Mouse (Mus musculus): ENCODE measurements around the gene Tspear. TPM values are rescaled to one million over a fixed set of nuclear protein-coding genes. Genes with fewer than 3 reads are reported as not detected.
A peak's percentile ranks its signal among the peaks of the same experiment; 100 is the strongest.

The Tspear gene
- polyA plus RNA-seq, 1 experiment from 2014 or later: 1.5 TPM

DNA sequence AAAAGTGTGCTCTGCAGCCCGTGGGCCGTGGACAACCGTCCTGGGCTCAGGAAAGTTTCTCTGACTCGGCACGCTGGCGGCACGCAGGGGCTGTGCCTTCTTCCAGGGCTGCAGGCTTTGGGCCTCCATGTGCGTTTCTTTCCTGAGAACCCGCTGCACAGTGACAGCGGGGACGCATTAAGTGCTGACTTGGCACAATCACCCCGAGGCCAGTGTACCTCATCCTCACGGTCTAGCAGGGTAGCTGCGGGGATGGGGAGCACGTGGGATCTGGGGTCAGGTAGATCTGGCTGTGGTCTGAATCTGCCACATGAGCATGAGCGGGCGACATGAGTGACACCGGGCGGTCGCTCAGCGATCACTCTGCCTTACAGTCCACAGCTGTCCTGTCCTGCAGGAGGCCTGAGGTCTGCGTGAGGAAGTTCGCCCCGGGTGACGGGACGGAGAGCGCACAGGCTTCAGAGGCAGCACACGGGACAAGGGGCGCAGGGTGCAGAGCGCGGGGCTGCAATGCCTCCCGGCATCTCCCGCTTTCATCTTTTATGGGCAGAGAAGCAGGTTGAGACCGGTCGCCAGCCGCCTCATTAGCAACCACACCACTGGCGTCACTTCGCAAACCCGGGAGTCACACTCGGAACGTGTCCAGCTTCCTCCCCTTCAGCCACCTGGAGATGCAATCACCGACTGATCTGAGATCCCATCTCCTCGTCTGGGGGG is 22.3 kb upstream of the Tspear start:
- Histone ChIP-seq H3K27me3 (ENCODE audit: control insufficient read depth, insufficient read depth, low read length) (no peaks in the 10 kb centered on the region), H3K36me3 (ENCODE audit: control insufficient read depth, insufficient read depth, low read length) (no peaks in the 10 kb centered on the region), H3K9ac (replicated peaks; ENCODE audit: low read depth, low read length) (no peak overlapping the region), H3K9me3 (ENCODE audit: control insufficient read depth, low read length) (no peaks in the 10 kb centered on the region), H3K27ac (ENCODE audit: low read depth, low read length) (no peak overlapping the region), H3K4me1 (ENCODE audit: control insufficient read depth, insufficient read depth, low read length) (no peaks in the 10 kb centered on the region), H3K4me3 (ENCODE audit: low read depth, low read length) (no peak overlapping the region), H3K4me2 (ENCODE audit: low read depth, low read length) (peak overlapping the region; percentile 16; the same call in 1 of the 2 replicates)
- ATAC-seq (ENCODE audit: low read depth): no peak; the same call in 1 of the 2 replicates
- 36% methylated on average over 43 of the region's 43 CpGs for WGBS

DNA sequence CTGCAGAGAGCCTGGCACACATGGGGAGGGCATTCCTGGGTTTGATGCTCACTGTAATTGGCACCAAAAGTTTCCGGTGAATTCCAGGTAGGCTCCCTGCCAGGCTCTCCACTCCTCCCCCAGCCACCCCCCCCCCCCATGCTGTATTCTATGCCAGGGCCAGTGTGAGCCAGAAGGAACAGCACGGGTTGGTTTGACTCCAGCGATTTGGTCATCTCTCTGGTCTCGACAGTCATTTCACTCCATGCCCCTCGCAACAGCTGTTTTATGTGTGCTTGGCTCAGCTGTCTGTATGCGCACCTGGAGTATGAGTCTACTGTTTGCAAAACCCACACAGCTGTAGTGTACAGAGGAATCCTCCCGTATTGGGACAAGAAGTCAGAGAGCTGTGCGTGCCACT is 20.0 kb upstream of the Tspear start:
- Histone ChIP-seq H3K4me3 (ENCODE audit: low read depth, low read length) (no peak overlapping the region), H3K4me1 (ENCODE audit: control insufficient read depth, insufficient read depth, low read length) (no peaks in the 10 kb centered on the region), H3K9me3 (ENCODE audit: control insufficient read depth, low read length) (no peaks in the 10 kb centered on the region), H3K27ac (ENCODE audit: low read depth, low read length) (no peak overlapping the region), H3K4me2 (ENCODE audit: low read depth, low read length) (no peak overlapping the region), H3K27me3 (ENCODE audit: control insufficient read depth, insufficient read depth, low read length) (no peaks in the 10 kb centered on the region), H3K9ac (replicated peaks; ENCODE audit: low read depth, low read length) (no peak overlapping the region), H3K36me3 (ENCODE audit: control insufficient read depth, insufficient read depth, low read length) (no peaks in the 10 kb centered on the region)
- 84% methylated on average over 8 of the region's 8 CpGs for WGBS
- ATAC-seq (ENCODE audit: low read depth): no peak

DNA sequence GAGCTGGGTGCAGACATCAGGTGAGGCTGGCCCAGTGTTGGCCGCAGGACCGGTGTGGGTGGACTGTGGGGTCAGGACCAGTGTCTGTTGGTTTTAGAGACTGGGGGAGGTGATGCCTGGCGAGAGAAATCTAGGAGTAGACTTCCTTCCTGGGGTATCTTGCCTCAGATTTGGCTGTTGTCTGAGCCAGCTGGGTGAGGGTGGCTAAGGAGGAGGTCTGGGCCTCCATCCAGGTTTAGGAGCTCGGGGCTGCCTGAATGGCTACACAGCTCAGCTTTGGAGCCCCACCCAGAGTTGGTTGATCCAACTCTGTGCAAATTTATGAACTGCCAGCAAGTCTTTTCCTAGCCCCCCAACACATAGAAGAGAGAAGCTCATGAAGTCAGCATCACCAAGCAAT is 19.0 kb upstream of the Tspear start:
- Histone ChIP-seq H3K4me2 (ENCODE audit: low read depth, low read length) (no peak overlapping the region), H3K4me1 (ENCODE audit: control insufficient read depth, insufficient read depth, low read length) (no peaks in the 10 kb centered on the region), H3K9me3 (ENCODE audit: control insufficient read depth, low read length) (no peaks in the 10 kb centered on the region), H3K27ac (ENCODE audit: low read depth, low read length) (no peak overlapping the region), H3K4me3 (ENCODE audit: low read depth, low read length) (no peak overlapping the region), H3K9ac (replicated peaks; ENCODE audit: low read depth, low read length) (no peak overlapping the region), H3K27me3 (ENCODE audit: control insufficient read depth, insufficient read depth, low read length) (no peaks in the 10 kb centered on the region), H3K36me3 (ENCODE audit: control insufficient read depth, insufficient read depth, low read length) (no peaks in the 10 kb centered on the region)
- 90% methylated on average over 4 of the region's 4 CpGs for WGBS
- ATAC-seq (ENCODE audit: low read depth): no peak

DNA sequence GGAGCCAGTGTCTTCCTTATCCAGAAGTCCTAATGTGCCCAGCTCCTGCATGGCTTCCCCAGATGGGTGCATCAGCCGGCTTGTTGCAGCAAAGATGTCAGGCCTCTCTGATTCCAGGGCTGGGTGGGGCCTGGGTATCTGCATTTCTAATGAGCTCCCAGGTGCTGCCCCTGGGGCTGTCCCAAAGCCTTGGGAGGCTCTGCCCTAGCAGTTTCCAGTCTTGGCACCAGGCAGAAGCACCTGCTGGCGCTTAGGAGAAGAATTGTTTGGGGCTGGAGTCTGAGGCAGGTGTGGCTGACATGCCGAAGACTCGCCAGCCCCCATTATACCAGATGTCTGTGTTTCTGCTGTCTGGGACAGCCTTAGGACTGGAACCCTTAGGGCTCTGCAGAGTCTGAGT is 15.7 kb upstream of the Tspear start:
- no peak overlapping the region for H3K27ac ChIP-seq (ENCODE audit: low read depth, low read length)
- H3K4me3 ChIP-seq (ENCODE audit: low read depth, low read length): no peak overlapping the region
- WGBS: 77% methylated on average over 4 of the region's 4 CpGs
- no peak for ATAC-seq (ENCODE audit: low read depth)
- no peaks in the 10 kb centered on the region for H3K4me1 ChIP-seq (ENCODE audit: control insufficient read depth, insufficient read depth, low read length)
- no peak overlapping the region for H3K9ac ChIP-seq (replicated peaks; ENCODE audit: low read depth, low read length)
- no peaks in the 10 kb centered on the region for H3K9me3 ChIP-seq (ENCODE audit: control insufficient read depth, low read length)
- H3K27me3 ChIP-seq (ENCODE audit: control insufficient read depth, insufficient read depth, low read length): no peaks in the 10 kb centered on the region
- H3K36me3 ChIP-seq (ENCODE audit: control insufficient read depth, insufficient read depth, low read length): no peaks in the 10 kb centered on the region
- H3K4me2 ChIP-seq (ENCODE audit: low read depth, low read length): no peak overlapping the region

DNA sequence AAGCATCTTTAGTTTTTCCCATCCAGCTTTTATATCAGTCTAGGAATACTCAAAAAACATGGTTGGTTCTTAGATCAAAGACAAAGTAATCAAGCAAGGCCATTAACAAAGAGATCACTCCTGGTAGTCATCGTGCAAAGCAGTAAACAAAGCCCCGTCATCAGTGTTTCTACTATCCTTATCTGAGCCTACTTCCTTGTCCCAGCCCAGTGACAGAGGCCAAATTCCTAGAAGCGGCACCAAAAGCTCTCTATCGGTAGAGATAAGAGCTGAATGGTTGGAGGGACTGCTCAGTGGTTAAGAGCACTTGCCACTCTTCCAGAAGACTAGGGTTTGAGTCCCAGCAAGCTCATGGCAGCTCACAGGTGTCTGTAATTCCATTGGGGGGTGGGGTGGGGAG is 14.8 kb upstream of the Tspear start:
- 83% methylated on average over 4 of the region's 4 CpGs for WGBS
- no peak overlapping the region for H3K4me3 ChIP-seq (ENCODE audit: low read depth, low read length)
- H3K27ac ChIP-seq (ENCODE audit: low read depth, low read length): no peak overlapping the region
- H3K4me1 ChIP-seq (ENCODE audit: control insufficient read depth, insufficient read depth, low read length): no peaks in the 10 kb centered on the region
- no peaks in the 10 kb centered on the region for H3K27me3 ChIP-seq (ENCODE audit: control insufficient read depth, insufficient read depth, low read length)
- no peaks in the 10 kb centered on the region for H3K36me3 ChIP-seq (ENCODE audit: control insufficient read depth, insufficient read depth, low read length)
- no peak overlapping the region for H3K4me2 ChIP-seq (ENCODE audit: low read depth, low read length)
- no peak for ATAC-seq (ENCODE audit: low read depth)
- H3K9ac ChIP-seq (replicated peaks; ENCODE audit: low read depth, low read length): no peak overlapping the region
- H3K9me3 ChIP-seq (ENCODE audit: control insufficient read depth, low read length): no peaks in the 10 kb centered on the region

DNA sequence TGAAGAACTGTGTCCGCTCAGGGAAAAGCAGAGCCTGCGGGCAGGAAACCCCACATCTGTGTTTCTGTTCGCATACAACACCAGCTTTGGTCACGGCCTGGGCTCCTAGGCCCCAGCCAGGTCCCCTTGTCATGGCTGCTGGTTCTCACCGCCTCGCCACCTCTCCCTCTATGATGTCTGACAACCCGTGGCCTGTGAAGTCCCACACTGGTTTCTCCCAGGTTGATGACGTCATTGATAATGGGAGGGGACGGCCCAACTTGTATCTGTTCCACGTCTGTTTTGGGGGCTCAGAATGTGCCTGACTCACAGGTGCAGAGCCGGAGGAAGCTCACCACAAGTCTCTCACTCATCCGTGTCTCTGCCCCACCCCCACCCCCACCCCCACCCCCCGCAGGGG is 12.6 kb upstream of the Tspear start:
- Histone ChIP-seq H3K27me3 (ENCODE audit: control insufficient read depth, insufficient read depth, low read length) (peaks cover 11% of the 10 kb centered on the region), H3K9ac (replicated peaks; ENCODE audit: low read depth, low read length) (no peak overlapping the region), H3K27ac (ENCODE audit: low read depth, low read length) (no peak overlapping the region), H3K9me3 (ENCODE audit: control insufficient read depth, low read length) (no peaks in the 10 kb centered on the region), H3K4me1 (ENCODE audit: control insufficient read depth, insufficient read depth, low read length) (no peaks in the 10 kb centered on the region), H3K36me3 (ENCODE audit: control insufficient read depth, insufficient read depth, low read length) (no peaks in the 10 kb centered on the region), H3K4me3 (ENCODE audit: low read depth, low read length) (no peak overlapping the region), H3K4me2 (ENCODE audit: low read depth, low read length) (no peak overlapping the region)
- 65% methylated on average over 13 of the region's 13 CpGs for WGBS
- no peak for ATAC-seq (ENCODE audit: low read depth)

DNA sequence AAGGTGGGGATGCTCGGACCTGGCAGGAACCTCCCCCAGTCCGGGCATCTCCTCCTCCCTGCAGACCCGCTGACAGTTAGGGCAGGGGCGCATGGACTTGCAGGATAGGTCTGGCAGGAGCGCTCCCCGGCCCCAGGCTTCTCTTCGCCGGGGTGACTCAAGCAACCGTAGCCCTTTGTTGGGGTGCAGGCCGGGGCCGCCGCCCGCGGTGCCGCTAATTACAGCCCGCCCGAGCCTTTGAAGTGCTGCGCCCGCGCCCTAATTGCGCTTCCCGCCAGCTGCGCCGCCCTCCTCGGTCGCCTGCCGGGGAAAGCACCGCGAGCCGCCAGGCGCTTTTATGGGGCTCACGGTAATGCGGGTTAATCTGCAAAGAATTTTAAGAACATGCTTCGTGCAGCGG is 8.8 kb upstream of the Tspear start:
- ATAC-seq (ENCODE audit: low read depth): peak; percentile 41; the same call in 1 of the 2 replicates
- peak overlapping the region; percentile 21; the same call in 1 of the 2 replicates for H3K9ac ChIP-seq (replicated peaks; ENCODE audit: low read depth, low read length)
- H3K27ac ChIP-seq (ENCODE audit: low read depth, low read length): no peak overlapping the region
- peak overlapping the region; percentile 24 for H3K4me3 ChIP-seq (ENCODE audit: low read depth, low read length)
- no peaks in the 10 kb centered on the region for H3K4me1 ChIP-seq (ENCODE audit: control insufficient read depth, insufficient read depth, low read length)
- no peaks in the 10 kb centered on the region for H3K9me3 ChIP-seq (ENCODE audit: control insufficient read depth, low read length)
- no peaks in the 10 kb centered on the region for H3K36me3 ChIP-seq (ENCODE audit: control insufficient read depth, insufficient read depth, low read length)
- peaks cover 11% of the 10 kb centered on the region for H3K27me3 ChIP-seq (ENCODE audit: control insufficient read depth, insufficient read depth, low read length)
- under 1% methylated on average over 35 of the region's 35 CpGs for WGBS
- peak overlapping the region; percentile 50 for H3K4me2 ChIP-seq (ENCODE audit: low read depth, low read length)

DNA sequence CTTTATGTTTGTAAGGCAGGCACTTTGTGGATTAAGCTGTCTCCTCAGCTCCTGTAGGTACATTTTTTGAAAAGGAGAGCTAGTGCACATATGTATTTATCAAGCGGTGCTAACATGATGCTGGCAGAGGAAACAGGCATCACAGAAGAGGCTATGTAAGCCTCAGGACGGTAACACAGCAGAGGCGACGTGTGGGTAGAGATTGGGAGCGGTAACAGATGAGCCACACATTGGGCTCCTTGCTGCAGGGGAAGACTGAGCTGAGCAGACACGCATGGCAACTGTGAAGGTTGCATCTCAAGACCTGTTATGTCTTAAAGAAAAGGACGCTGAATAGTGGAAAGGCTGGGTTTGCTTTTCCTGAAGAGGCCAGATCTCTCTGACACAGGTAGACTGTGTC is 3.4 kb upstream of the Tspear start:
- no peaks in the 10 kb centered on the region for H3K4me1 ChIP-seq (ENCODE audit: control insufficient read depth, insufficient read depth, low read length)
- 72% methylated on average over 7 of the region's 7 CpGs for WGBS
- ATAC-seq (ENCODE audit: low read depth): no peak
- H3K36me3 ChIP-seq (ENCODE audit: control insufficient read depth, insufficient read depth, low read length): no peaks in the 10 kb centered on the region
- no peak overlapping the region for H3K9ac ChIP-seq (replicated peaks; ENCODE audit: low read depth, low read length)
- H3K9me3 ChIP-seq (ENCODE audit: control insufficient read depth, low read length): no peaks in the 10 kb centered on the region
- H3K4me3 ChIP-seq (ENCODE audit: low read depth, low read length): no peak overlapping the region
- peaks cover 11% of the 10 kb centered on the region; the same call in 1 of the 2 replicates for H3K27me3 ChIP-seq (ENCODE audit: control insufficient read depth, insufficient read depth, low read length)
- no peak overlapping the region for H3K27ac ChIP-seq (ENCODE audit: low read depth, low read length)
- no peak overlapping the region for H3K4me2 ChIP-seq (ENCODE audit: low read depth, low read length)

DNA sequence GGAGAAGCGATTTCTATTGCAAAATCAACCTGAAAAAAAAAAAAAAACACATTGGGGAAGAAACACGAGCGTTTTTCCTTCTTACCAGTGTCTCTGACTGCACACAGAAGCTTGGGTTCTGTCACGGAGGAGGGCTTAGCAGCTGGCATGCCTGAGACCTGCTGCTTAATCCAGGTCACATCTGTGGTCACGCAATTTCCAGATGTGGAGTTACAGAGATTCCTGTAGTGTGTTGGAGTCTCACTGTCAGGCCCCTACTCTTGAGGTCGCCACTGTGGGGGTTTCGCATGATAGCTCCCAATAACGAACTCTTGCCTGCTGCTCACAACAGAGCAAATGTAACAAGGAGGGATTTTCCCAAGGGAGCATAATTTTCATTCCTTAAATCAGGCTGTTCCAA is 2.2 kb upstream of the Tspear start:
- Histone ChIP-seq H3K27me3 (ENCODE audit: control insufficient read depth, insufficient read depth, low read length) (peaks cover 10% of the 10 kb centered on the region; the same call in 1 of the 2 replicates), H3K9me3 (ENCODE audit: control insufficient read depth, low read length) (no peaks in the 10 kb centered on the region)

More for the DNA sequence above, 2.2 kb upstream of the Tspear start:
- no peak overlapping the region for H3K4me3 ChIP-seq (ENCODE audit: low read depth, low read length)
- H3K27ac ChIP-seq (ENCODE audit: low read depth, low read length): no peak overlapping the region
- no peak for ATAC-seq (ENCODE audit: low read depth)
- no peak overlapping the region for H3K9ac ChIP-seq (replicated peaks; ENCODE audit: low read depth, low read length)
- no peaks in the 10 kb centered on the region for H3K4me1 ChIP-seq (ENCODE audit: control insufficient read depth, insufficient read depth, low read length)
- 43% methylated on average over 8 of the region's 8 CpGs for WGBS
- H3K36me3 ChIP-seq (ENCODE audit: control insufficient read depth, insufficient read depth, low read length): no peaks in the 10 kb centered on the region
- no peak overlapping the region for H3K4me2 ChIP-seq (ENCODE audit: low read depth, low read length)
